In the genomic region with DNA sequence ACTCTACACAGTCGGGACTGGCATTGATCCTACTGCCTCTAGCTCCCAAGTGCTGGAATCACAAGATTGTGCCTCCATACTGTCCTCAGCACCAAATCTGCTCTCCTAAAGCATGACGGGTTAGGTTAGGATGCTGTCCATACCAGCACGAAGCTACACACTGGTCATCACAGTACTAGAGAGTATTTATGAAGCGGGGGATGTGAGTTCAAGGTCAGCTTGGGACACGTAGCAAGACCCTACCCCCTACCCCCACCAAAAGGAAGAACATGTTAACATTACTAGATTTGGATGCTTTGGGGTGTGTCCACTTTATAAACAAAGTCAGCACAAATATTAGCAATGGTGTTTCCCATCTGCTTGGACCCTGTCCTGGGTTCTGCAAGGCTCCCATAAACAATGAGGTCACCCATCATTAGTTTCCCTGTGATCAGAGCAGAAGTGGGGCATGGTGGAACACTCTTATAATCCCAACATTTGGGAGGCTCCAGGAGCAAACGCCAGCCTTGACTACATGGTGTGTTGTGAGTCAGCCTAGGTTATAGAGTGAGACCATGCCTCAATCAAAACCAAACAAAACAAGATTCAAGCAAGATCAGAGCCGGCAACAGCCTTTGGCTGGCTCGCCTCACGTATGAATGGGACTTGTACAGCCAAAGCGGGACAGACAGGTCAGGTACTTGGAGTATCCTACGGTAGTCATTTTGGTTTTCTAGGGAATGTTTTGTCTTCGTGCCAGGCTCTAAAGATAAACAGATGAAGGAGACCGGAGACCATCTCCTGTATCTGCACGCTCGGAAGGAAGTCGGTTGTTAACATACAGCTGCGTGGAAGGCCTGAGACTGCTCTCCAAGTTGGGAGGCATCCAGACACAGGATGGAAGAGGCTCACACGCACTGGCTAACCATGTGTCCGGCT, we compare ENCODE assay signal across 15 mouse cellular contexts. TPM values are rescaled to one million over a fixed set of nuclear protein-coding genes. Genes with fewer than 3 reads are reported as not detected.
DNase-seq lines count a peak whose midpoint lies in the region; ATAC-seq and TF ChIP-seq lines count a peak whose summit lies in the region.
"Had no signal": no experiment of that assay in that cellular context is flagged by ENCODE, and none has a peak within 500 bp of the region (broad histone marks: within the 10 kb centered on the region; RNA-seq: fewer than 3 reads in every experiment).

No protein-coding gene starts in this region.

- WGBS in kidney, adult 2 months = 70% methylated on average over 19 of the region's 19 CpGs
- 76% methylated on average over 19 of the region's 19 CpGs for WGBS in kidney, embryonic 14.5 days
- WGBS in limb, embryonic 15.5 days = 69% methylated on average over 19 of the region's 19 CpGs
- WGBS in stomach, embryonic 14.5 days = 49% methylated on average over 19 of the region's 19 CpGs
- 84% methylated on average over 19 of the region's 19 CpGs for WGBS in midbrain, embryonic 11.5 days
- 91% methylated on average over 19 of the region's 19 CpGs for WGBS in forebrain, embryonic 10.5 days

- TF ChIP-seq CTCF in kidney, adult 2 months (conservative IDR thresholded peaks at IDR 0.05; ENCODE audit: insufficient read depth, insufficient read length, low read depth, low read length) = no peak

- no peaks in the 10 kb centered on the region for H3K4me1 ChIP-seq in kidney, adult 2 months (ENCODE audit: control insufficient read depth, insufficient read depth, low read length)
- 0 out of 2 replicates have a peak, but pooled peaks cover 4% of the 10 kb centered on the region for H3K4me1 ChIP-seq in kidney, embryonic 14.5 days (ENCODE audit: control insufficient read depth, insufficient read depth, low read length)
- peaks cover 9% of the 10 kb centered on the region for H3K4me1 ChIP-seq in limb, embryonic 15.5 days
- 0 out of 2 replicates have a peak, but pooled peaks cover 2% of the 10 kb centered on the region for H3K4me1 ChIP-seq in stomach, embryonic 14.5 days (ENCODE audit: control insufficient read depth, insufficient read depth, low read length)
- H3K4me1 ChIP-seq in midbrain, embryonic 11.5 days (ENCODE audit: control insufficient read depth, insufficient read depth, low read length) = no peaks in the 10 kb centered on the region
- no peaks in the 10 kb centered on the region for H3K4me1 ChIP-seq in forebrain, embryonic 10.5 days
- H3K4me1 ChIP-seq: hindbrain, embryonic 13.5 days; neural tube, embryonic 13.5 days had no signal

- H3K4me2 ChIP-seq in kidney, embryonic 14.5 days (replicated peaks; ENCODE audit: low read depth, low read length) = no peak overlapping the region
- no peak overlapping the region for H3K4me2 ChIP-seq in limb, embryonic 15.5 days
- H3K4me2 ChIP-seq in stomach, embryonic 14.5 days (replicated peaks; ENCODE audit: low read depth, low read length) = no peak overlapping the region
- no peak overlapping the region for H3K4me2 ChIP-seq in midbrain, embryonic 11.5 days
- H3K4me2 ChIP-seq: hindbrain, embryonic 13.5 days; neural tube, embryonic 13.5 days had no signal

- ATAC-seq in kidney, embryonic 14.5 days (ENCODE audit: low FRiP score, low TSS enrichment) = no peak
- peak; percentile 7; the same call in 1 of the 2 replicates for ATAC-seq in limb, embryonic 15.5 days (ENCODE audit: insufficient number of reproducible peaks, low FRiP score, low TSS enrichment, low read depth)
- peak; percentile 64 for ATAC-seq in stomach, embryonic 14.5 days (ENCODE audit: insufficient number of reproducible peaks, insufficient read depth, low FRiP score, low read depth)
- ATAC-seq in midbrain, embryonic 11.5 days (ENCODE audit: low FRiP score) = no peak
- ATAC-seq: Patski had no signal

- no peak overlapping the region for H3K9ac ChIP-seq in kidney, embryonic 14.5 days (ENCODE audit: low read depth, low read length)
- no peak overlapping the region for H3K9ac ChIP-seq in limb, embryonic 15.5 days
- no peak overlapping the region for H3K9ac ChIP-seq in stomach, embryonic 14.5 days (replicated peaks; ENCODE audit: low read depth, low read length)
- H3K9ac ChIP-seq in midbrain, embryonic 11.5 days (ENCODE audit: low read length) = no peak overlapping the region
- H3K9ac ChIP-seq: hindbrain, embryonic 13.5 days; neural tube, embryonic 13.5 days had no signal

- no peak overlapping the region for H3K4me3 ChIP-seq in kidney, adult 2 months (ENCODE audit: insufficient read depth, low read depth, low read length)
- H3K4me3 ChIP-seq in kidney, embryonic 14.5 days (ENCODE audit: low read length) = no peak overlapping the region
- H3K4me3 ChIP-seq in limb, embryonic 15.5 days = no peak overlapping the region
- no peak overlapping the region for H3K4me3 ChIP-seq in stomach, embryonic 14.5 days (ENCODE audit: low read depth, low read length)
- no peak overlapping the region for H3K4me3 ChIP-seq in midbrain, embryonic 11.5 days (ENCODE audit: low read depth, low read length)
- no peak overlapping the region for H3K4me3 ChIP-seq in forebrain, embryonic 10.5 days
- H3K4me3 ChIP-seq: hindbrain, embryonic 13.5 days; neural tube, embryonic 13.5 days had no signal

- no peaks in the 10 kb centered on the region for H3K27me3 ChIP-seq in kidney, adult 2 months (replicated peaks; ENCODE audit: control insufficient read depth, insufficient read depth, low read length)
- H3K27me3 ChIP-seq in kidney, embryonic 14.5 days (ENCODE audit: control insufficient read depth, insufficient read depth, low read length) = no peaks in the 10 kb centered on the region
- H3K27me3 ChIP-seq in limb, embryonic 15.5 days = no peaks in the 10 kb centered on the region
- no peaks in the 10 kb centered on the region for H3K27me3 ChIP-seq in stomach, embryonic 14.5 days (ENCODE audit: control insufficient read depth, insufficient read depth, low read length)
- no peaks in the 10 kb centered on the region for H3K27me3 ChIP-seq in midbrain, embryonic 11.5 days (ENCODE audit: control insufficient read depth, insufficient read depth, low read length)
- H3K27me3 ChIP-seq in forebrain, embryonic 10.5 days (ENCODE audit: poor library complexity, severe bottlenecking) = no peaks in the 10 kb centered on the region
- H3K27me3 ChIP-seq: hindbrain, embryonic 13.5 days; neural tube, embryonic 13.5 days; Patski had no signal

- H3K36me3 ChIP-seq in kidney, adult 2 months (ENCODE audit: control insufficient read depth, insufficient read depth, low read length) = no peaks in the 10 kb centered on the region
- no peaks in the 10 kb centered on the region for H3K36me3 ChIP-seq in kidney, embryonic 14.5 days (ENCODE audit: control insufficient read depth, insufficient read depth, low read length)
- H3K36me3 ChIP-seq in limb, embryonic 15.5 days = no peaks in the 10 kb centered on the region
- H3K36me3 ChIP-seq in stomach, embryonic 14.5 days (ENCODE audit: control insufficient read depth, insufficient read depth, low read length) = no peaks in the 10 kb centered on the region
- no peaks in the 10 kb centered on the region for H3K36me3 ChIP-seq in midbrain, embryonic 11.5 days (ENCODE audit: control insufficient read depth, insufficient read depth, low read length)
- no peaks in the 10 kb centered on the region for H3K36me3 ChIP-seq in forebrain, embryonic 10.5 days (replicated peaks)
- H3K36me3 ChIP-seq: hindbrain, embryonic 13.5 days; neural tube, embryonic 13.5 days had no signal

- TF ChIP-seq POLR2A in kidney, adult 2 months (IDR thresholded peaks at IDR 0.05; ENCODE audit: low read depth, low read length) = no peak

- H3K9me3 ChIP-seq in kidney, embryonic 14.5 days (ENCODE audit: control insufficient read depth, low read length) = no peaks in the 10 kb centered on the region
- H3K9me3 ChIP-seq in limb, embryonic 15.5 days = no peaks in the 10 kb centered on the region
- H3K9me3 ChIP-seq in stomach, embryonic 14.5 days (ENCODE audit: control insufficient read depth, low read depth, low read length) = no peaks in the 10 kb centered on the region
- H3K9me3 ChIP-seq in midbrain, embryonic 11.5 days (ENCODE audit: control insufficient read depth, low read length) = no peaks in the 10 kb centered on the region
- H3K9me3 ChIP-seq in forebrain, embryonic 10.5 days = no peaks in the 10 kb centered on the region
- H3K9me3 ChIP-seq: hindbrain, embryonic 13.5 days; neural tube, embryonic 13.5 days had no signal

- no peak overlapping the region for H3K27ac ChIP-seq in kidney, adult 2 months (ENCODE audit: insufficient read depth, low read depth, low read length)
- H3K27ac ChIP-seq in kidney, embryonic 14.5 days (ENCODE audit: low read depth, low read length) = no peak overlapping the region
- peak overlapping the region; percentile 38 for H3K27ac ChIP-seq in limb, embryonic 15.5 days
- peak overlapping the region; percentile 66; the same call in 1 of the 2 replicates for H3K27ac ChIP-seq in stomach, embryonic 14.5 days (ENCODE audit: low read length)
- no peak overlapping the region for H3K27ac ChIP-seq in midbrain, embryonic 11.5 days (ENCODE audit: low read depth, low read length)
- no peak overlapping the region for H3K27ac ChIP-seq in forebrain, embryonic 10.5 days
- H3K27ac ChIP-seq: hindbrain, embryonic 13.5 days; neural tube, embryonic 13.5 days had no signal

- DNase-seq in kidney, adult 2 months = peak; percentile 52
- DNase-seq in heart, postnatal 4 days = peak; percentile 50
- no peak for DNase-seq in cerebellum, postnatal 25 days
- DNase-seq in midbrain, embryonic 11.5 days (ENCODE audit: low spot score, missing footprints) = no peak
- DNase-seq in forebrain, embryonic 10.5 days (ENCODE audit: extremely low spot score, low spot score) = no peak
- DNase-seq: adrenal gland, postnatal 10 days; gastrocnemius, postnatal 36 days; liver; right cerebral cortex, postnatal 4 days had no signal

RNA-seq across cellular contexts. Expression of gene Rac1, which starts 46.7 kb away (rescaled TPM):
- 259 and 277 TPM in 2 replicates for polyA plus RNA-seq in kidney, adult 2 months (2012; rRNA removed)
- polyA plus RNA-seq in kidney, embryonic 14.5 days (2014; fragmentation: Nextera tagmentation; extraction: Ambion mirVana) = 439 and 578 TPM in 2 replicates
- total RNA-seq in heart, postnatal 4 days (2021) = 100 to 1,000 TPM; 317 to 339 TPM
- polyA plus RNA-seq in limb, embryonic 15.5 days (2015; fragmentation: Nextera tagmentation; extraction: Ambion mirVana) = 467 and 506 TPM in 2 replicates
- polyA plus RNA-seq in stomach, embryonic 14.5 days (2014; fragmentation: Nextera tagmentation; extraction: Ambion mirVana) = 468 and 518 TPM in 2 replicates
- polyA plus RNA-seq in midbrain, embryonic 11.5 days (2014; fragmentation: Nextera tagmentation; extraction: Ambion mirVana) = 480 and 494 TPM in 2 replicates
- polyA plus RNA-seq in forebrain, embryonic 10.5 days (2016; fragmentation: Nextera tagmentation; extraction: Ambion mirVana) = 346 and 370 TPM in 2 replicates

RNA-seq across cellular contexts. Expression of gene Cyth3, which starts 47.7 kb away (rescaled TPM):
- 22.8 and 25.0 TPM in 2 replicates for polyA plus RNA-seq in kidney, adult 2 months (2012; rRNA removed)
- 35.7 and 64.9 TPM in 2 replicates for polyA plus RNA-seq in kidney, embryonic 14.5 days (2014; fragmentation: Nextera tagmentation; extraction: Ambion mirVana)
- total RNA-seq in heart, postnatal 4 days (2021) = 100 to 1,000 TPM in 1 of 2 experiments, 10 to 100 TPM in 1; 95.3 to 102 TPM
- 78.0 and 78.5 TPM in 2 replicates for polyA plus RNA-seq in limb, embryonic 15.5 days (2015; fragmentation: Nextera tagmentation; extraction: Ambion mirVana)
- polyA plus RNA-seq in stomach, embryonic 14.5 days (2014; fragmentation: Nextera tagmentation; extraction: Ambion mirVana) = 50.9 and 52.6 TPM in 2 replicates
- 27.6 and 28.9 TPM in 2 replicates for polyA plus RNA-seq in midbrain, embryonic 11.5 days (2014; fragmentation: Nextera tagmentation; extraction: Ambion mirVana)
- polyA plus RNA-seq in forebrain, embryonic 10.5 days (2016; fragmentation: Nextera tagmentation; extraction: Ambion mirVana) = 31.2 and 31.6 TPM in 2 replicates

Comparison
In these comparisons a context has a peak if more than half of its experiments do, and no peak if none do; other contexts are left out.
1. DNase-seq: peak in kidney, adult 2 months (single experiment) and heart, postnatal 4 days (single experiment); none in cerebellum, postnatal 25 days (0 of 2), midbrain, embryonic 11.5 days (single experiment) and forebrain, embryonic 10.5 days (single experiment).
2. H3K27ac ChIP-seq: peak in limb, embryonic 15.5 days (single experiment) and stomach, embryonic 14.5 days (single experiment); none in kidney, adult 2 months (single experiment), kidney, embryonic 14.5 days (single experiment), midbrain, embryonic 11.5 days (single experiment) and forebrain, embryonic 10.5 days (single experiment).
3. ATAC-seq: peak in limb, embryonic 15.5 days (single experiment) and stomach, embryonic 14.5 days (single experiment); none in kidney, embryonic 14.5 days (single experiment) and midbrain, embryonic 11.5 days (single experiment).